9 mouse cellular contexts compared by ENCODE assay signal in the genomic region with DNA sequence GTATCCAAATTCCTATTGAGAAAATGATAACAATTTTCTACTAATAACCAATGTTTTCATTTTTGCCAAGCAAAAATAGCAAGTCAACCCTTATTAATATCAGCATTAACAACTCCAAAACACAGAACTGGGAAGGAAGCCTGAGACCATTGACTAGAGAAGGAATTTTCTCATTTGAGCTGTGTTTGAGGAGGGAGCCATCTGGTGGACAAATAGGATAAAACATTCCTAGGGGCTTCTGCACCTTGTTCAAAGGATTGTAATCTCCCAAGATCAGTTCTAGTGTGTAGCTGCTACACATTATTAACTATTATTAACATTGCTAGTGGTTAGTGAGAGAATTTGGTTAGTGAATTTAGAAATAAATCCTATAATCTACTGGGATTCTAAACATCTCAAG. TPM values are rescaled to one million over a fixed set of nuclear protein-coding genes. Genes with fewer than 3 reads are reported as not detected.
DNase-seq lines count a peak whose midpoint lies in the region; ATAC-seq and TF ChIP-seq lines count a peak whose summit lies in the region.
"Had no signal": no experiment of that assay in that cellular context is flagged by ENCODE, and none has a peak within 500 bp of the region (broad histone marks: within the 10 kb centered on the region; RNA-seq: fewer than 3 reads in every experiment).

No protein-coding gene starts in this region.

- ATAC-seq in hindbrain, postnatal 0 days: peak; percentile 69

- no peak for TF ChIP-seq POLR2A in spleen, adult 2 months (IDR thresholded peaks at IDR 0.05; ENCODE audit: low read depth, low read length)

- intact Hi-C loops in gastrocnemius, adult 2 months (cut with DNase I): loop anchor here (2.0 to 10.0 kb wide), 4 partner anchors 36 to 649 kb away; a partner anchor contains a TSS

- no peak overlapping the region for H3K4me3 ChIP-seq in gastrocnemius, adult 2 months
- no peak overlapping the region for H3K4me3 ChIP-seq in spleen, adult 2 months (ENCODE audit: extremely low read depth, insufficient read depth, insufficient read length)
- H3K4me3 ChIP-seq in hindbrain, postnatal 0 days (ENCODE audit: low read length): no peak overlapping the region
- H3K4me3 ChIP-seq: stomach, embryonic 15.5 days had no signal

- no peaks in the 10 kb centered on the region for H3K9me3 ChIP-seq in hindbrain, postnatal 0 days (ENCODE audit: low read length)
- H3K9me3 ChIP-seq: stomach, embryonic 15.5 days had no signal

- H3K4me1 ChIP-seq in spleen, adult 2 months (ENCODE audit: control insufficient read depth, insufficient read depth, insufficient read length): no peaks in the 10 kb centered on the region
- no peaks in the 10 kb centered on the region for H3K4me1 ChIP-seq in hindbrain, postnatal 0 days (ENCODE audit: insufficient read depth, low read length)
- H3K4me1 ChIP-seq: stomach, embryonic 15.5 days had no signal

- no peak overlapping the region for H3K27ac ChIP-seq in gastrocnemius, adult 2 months
- H3K27ac ChIP-seq in spleen, adult 2 months (ENCODE audit: insufficient read depth, low read length): no peak overlapping the region
- no peak overlapping the region for H3K27ac ChIP-seq in hindbrain, postnatal 0 days
- H3K27ac ChIP-seq: stomach, embryonic 15.5 days had no signal

- no peaks in the 10 kb centered on the region for H3K36me3 ChIP-seq in spleen, adult 2 months (ENCODE audit: control insufficient read depth, insufficient read depth, low read length)
- no peaks in the 10 kb centered on the region for H3K36me3 ChIP-seq in hindbrain, postnatal 0 days (ENCODE audit: insufficient read depth, low read length)
- H3K36me3 ChIP-seq: stomach, embryonic 15.5 days had no signal

- H3K9ac ChIP-seq in hindbrain, postnatal 0 days (replicated peaks; ENCODE audit: low read length): no peak overlapping the region
- H3K9ac ChIP-seq: stomach, embryonic 15.5 days had no signal

- peak; percentile 86 for TF ChIP-seq CTCF in gastrocnemius, adult 2 months (IDR thresholded peaks at IDR 0.05)
- TF ChIP-seq CTCF in spleen, adult 2 months (IDR thresholded peaks at IDR 0.05; ENCODE audit: extremely low read depth, insufficient read depth, insufficient read length, insufficient replicate concordance): peak; percentile 28; the same call in 1 of the 2 replicates
- peak; percentile 84 for TF ChIP-seq CTCF in hindbrain, postnatal 0 days (IDR thresholded peaks at IDR 0.05; ENCODE audit: low read depth)

- no peak overlapping the region for H3K4me2 ChIP-seq in hindbrain, postnatal 0 days (ENCODE audit: low read depth, low read length)
- H3K4me2 ChIP-seq: stomach, embryonic 15.5 days had no signal

- no peaks in the 10 kb centered on the region for H3K27me3 ChIP-seq in spleen, adult 2 months (ENCODE audit: control insufficient read depth, insufficient read depth, low read length)
- no peaks in the 10 kb centered on the region for H3K27me3 ChIP-seq in hindbrain, postnatal 0 days (ENCODE audit: insufficient read depth, low read length)
- H3K27me3 ChIP-seq: stomach, embryonic 15.5 days had no signal

- DNase-seq in gastrocnemius, adult 2 months: no peak
- DNase-seq in gastrocnemius, adult 8-10 months (ENCODE audit: low spot score in 2 of 2): no peak
- DNase-seq in spleen, adult 2 months (ENCODE audit: low read depth in 1 of 2, low spot score in 2 of 2): peak in 1 of 2 experiments; percentile 13
- no peak for DNase-seq in spleen, postnatal 4 days (ENCODE audit: low spot score in 2 of 2)
- DNase-seq in cerebellum, adult 9-10 months: peak; percentile 73
- DNase-seq in hindbrain, postnatal 0 days (ENCODE audit: low spot score): peak; percentile 84
- peak; percentile 72 for DNase-seq in lung, postnatal 25 days (ENCODE audit: low spot score)
- no peak for DNase-seq in urinary bladder, postnatal 10 days (ENCODE audit: low spot score)

RNA-seq across cellular contexts. Expression of a gene that starts 38.2 kb away (rescaled TPM):
- 10 to 100 TPM; 23.1 to 36.3 TPM for total RNA-seq in gastrocnemius, adult 2 months (2021)
- total RNA-seq in gastrocnemius, adult 8-10 months (2022): 10 to 100 TPM; 23.6 to 32.2 (median 28.3) TPM
- polyA plus RNA-seq in spleen, adult 2 months (2012; rRNA removed): 13.9 and 15.9 TPM in 2 replicates
- 69.6 and 69.7 TPM in 2 replicates for total RNA-seq in hindbrain, postnatal 0 days (2014; rRNA removed)
- polyA plus RNA-seq in hindbrain, postnatal 0 days (2015; fragmentation: Nextera tagmentation; extraction: Ambion mirVana): 103 TPM in 2 replicates

Comparison
In these comparisons a context has a peak if more than half of its experiments do, and no peak if none do; other contexts are left out.
1. DNase-seq: peak in cerebellum, adult 9-10 months (single experiment), hindbrain, postnatal 0 days (single experiment) and lung, postnatal 25 days (single experiment); none in gastrocnemius, adult 2 months (single experiment), gastrocnemius, adult 8-10 months (0 of 2), spleen, postnatal 4 days (0 of 2) and urinary bladder, postnatal 10 days (single experiment).
2. CTCF ChIP-seq: peak in every context shown above with its lines; median percentile 86 in gastrocnemius, adult 2 months; 84 in hindbrain, postnatal 0 days; 28 in spleen, adult 2 months.